Mouse (Mus musculus): ENCODE results near the gene Smim14.
"Not testable (repeated sequence)": the region's sequence is repeated elsewhere in the genome, so short reads cannot be mapped to it uniquely, and the experiment has no call there.

Gene Smim14

GRCm38 (mm10) chr5:65536751-65537419 lies at the start of gene Smim14, which contains the start of gene Ube2k:
TSS of gene Smim14 (minus strand) at chr5:65537184.
TSS of gene Ube2k (plus strand) at chr5:65537233.
- peak; percentile 96 for DNase-seq (ENCODE audit: extremely low spot score)

GRCm38 (mm10) chr5:65586291-65586690 lies 49.3 kb upstream of the Smim14 start:
- no peak for DNase-seq (ENCODE audit: extremely low spot score)

GRCm38 (mm10) chr5:65578545-65578944 lies 41.6 kb upstream of the Smim14 start:
- no peak for DNase-seq (ENCODE audit: extremely low spot score)

- DNase-seq (ENCODE audit: extremely low spot score): no peak
Observed at GRCm38 (mm10) chr5:65575896-65576295, 38.9 kb upstream of the Smim14 start.

GRCm38 (mm10) chr5:65574876-65575275 lies 37.9 kb upstream of the Smim14 start:
- no peak for DNase-seq (ENCODE audit: extremely low spot score)

GRCm38 (mm10) chr5:65565486-65565885 lies 28.5 kb upstream of the Smim14 start:
- no peak for DNase-seq (ENCODE audit: extremely low spot score)

GRCm38 (mm10) chr5:65561125-65561893 lies 24.3 kb upstream of the Smim14 start:
- no peak for DNase-seq (ENCODE audit: extremely low spot score)

GRCm38 (mm10) chr5:65557109-65557508 lies 20.1 kb upstream of the Smim14 start:
- DNase-seq (ENCODE audit: extremely low spot score): no peak

GRCm38 (mm10) chr5:65549677-65550076 lies 12.7 kb upstream of the Smim14 start:
- no peak for DNase-seq (ENCODE audit: extremely low spot score)

- DNase-seq (ENCODE audit: extremely low spot score): no peak
Observed at GRCm38 (mm10) chr5:65544616-65545015, 7.6 kb upstream of the Smim14 start.

GRCm38 (mm10) chr5:65543491-65543890 lies 6.5 kb upstream of the Smim14 start:
- no peak for DNase-seq (ENCODE audit: extremely low spot score)

GRCm38 (mm10) chr5:65541889-65542288 lies 4.9 kb upstream of the Smim14 start:
- no peak for DNase-seq (ENCODE audit: extremely low spot score)

- DNase-seq (ENCODE audit: extremely low spot score): no peak
Observed at GRCm38 (mm10) chr5:65539786-65540185, 2.8 kb upstream of the Smim14 start.

- DNase-seq (ENCODE audit: extremely low spot score): no peak
Observed at GRCm38 (mm10) chr5:65538829-65539228, 1.8 kb upstream of the Smim14 start.

GRCm38 (mm10) chr5:65538121-65538520 lies 1.1 kb upstream of the Smim14 start:
- DNase-seq (ENCODE audit: extremely low spot score): no peak

GRCm38 (mm10) chr5:65537420-65538071 lies 562 bp upstream of the Smim14 start:
- DNase-seq (ENCODE audit: extremely low spot score): peak; percentile 77

- not testable (repeated sequence) for DNase-seq (ENCODE audit: extremely low spot score)
Observed at GRCm38 (mm10) chr5:65536068-65536465, 917 bp downstream of the Smim14 start.

GRCm38 (mm10) chr5:65535457-65536067 lies 1.4 kb downstream of the Smim14 start:
- peak; percentile 34 for DNase-seq (ENCODE audit: extremely low spot score)

- DNase-seq (ENCODE audit: extremely low spot score): no peak
Observed at GRCm38 (mm10) chr5:65534496-65534895, 2.5 kb downstream of the Smim14 start.

GRCm38 (mm10) chr5:65531283-65531682 lies 5.7 kb downstream of the Smim14 start:
- no peak for DNase-seq (ENCODE audit: extremely low spot score)

GRCm38 (mm10) chr5:65525674-65526443 lies 11.1 kb downstream of the Smim14 start:
- DNase-seq (ENCODE audit: extremely low spot score): peak; percentile 28
